Mouse (Mus musculus) liver, postnatal 0 days (tissue): ENCODE measurements around the gene Slc27a1.

Source experiments
- CTCF ChIP-seq: sonication (generic); IDR thresholded peaks from 2 replicates; pipeline ENCODE4 v1.5.1; 2016; ENCODE audit warnings: antibody characterized with exemption, low read depth
- EP300 ChIP-seq: IDR thresholded peaks from 2 replicates; pipeline ENCODE4 v1.6.1; 2016; ENCODE audit warnings: antibody characterized with exemption, low read depth, mild to moderate bottlenecking

GRCm38 (mm10) chr8:71626753-71627152 is 58.1 kb downstream of the Slc27a1 start:
- TF ChIP-seq EP300 (no peak), CTCF (no peak)
